Mouse (Mus musculus) cerebellum, postnatal 10 days (tissue): Measurements from ENCODE around the gene Col9a1.

Experiments
- DNase-seq, 2 experiments: peaks; one replicate each; pipeline ENCODE4 v3.0.0; 2021; ENCODE audit warnings: mixed read lengths in 2 of 2

Gene Col9a1

DNA sequence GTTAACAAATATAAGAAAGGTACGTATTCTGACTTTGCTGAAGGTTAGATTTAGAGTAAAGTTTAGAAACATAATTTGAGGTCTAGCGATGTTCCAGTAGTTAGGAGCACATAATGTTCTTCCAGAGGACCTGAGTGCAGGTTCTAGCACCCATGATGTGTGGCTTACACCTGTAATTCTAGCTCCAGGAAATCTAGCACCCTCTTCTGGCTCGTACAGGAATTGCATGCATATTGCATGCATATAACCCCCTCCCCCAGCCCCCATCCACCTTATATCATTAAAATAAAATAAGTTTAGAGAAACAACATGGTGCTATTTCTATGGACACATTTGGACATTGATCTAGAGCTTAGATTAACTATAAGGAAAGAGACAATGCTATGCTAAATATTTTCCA is 123.3 kb downstream of the Col9a1 start:
- DNase-seq = no peak
